Mouse (Mus musculus) cerebellum, adult 2 months (tissue): ENCODE measurements around the gene Cd3d.

ENCODE experiments used
- CTCF ChIP-seq: fragments of 200-500 bp; IDR thresholded peaks from 2 replicates; pipeline ENCODE4 v1.5.1; 2011; ENCODE audit warnings: low read depth, mild to moderate bottlenecking, control low read depth, low read length, moderate library complexity, borderline replicate concordance; ENCODE audit not compliant: insufficient read depth
- POLR2A ChIP-seq: fragments of 200-500 bp; IDR thresholded peaks from 2 replicates; pipeline ENCODE4 v1.6.1; 2011; ENCODE audit warnings: low read length, control low read depth, borderline replicate concordance; ENCODE audit not compliant: insufficient read depth

DNA sequence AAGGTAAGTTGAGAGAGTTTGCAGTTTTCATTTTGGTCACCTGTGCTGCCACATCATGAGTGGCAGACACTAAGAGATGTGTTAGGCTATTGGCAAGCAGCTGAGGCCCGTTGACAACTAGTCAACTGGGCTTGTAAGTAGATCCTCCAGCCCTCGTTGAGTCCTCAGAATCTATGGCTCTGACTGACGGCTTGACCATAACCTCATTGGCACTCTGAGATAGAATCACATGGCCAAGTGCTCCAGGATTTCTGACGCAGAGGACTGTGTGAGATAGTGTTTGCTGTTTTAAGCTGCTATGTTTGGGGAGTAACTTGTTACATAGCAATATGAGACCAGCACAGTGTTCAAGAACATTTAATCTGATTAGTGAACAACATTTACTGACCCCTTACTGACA lies 39.8 kb upstream of the Cd3d start:
- TF ChIP-seq CTCF (no peak), POLR2A (no peak)
